Mouse (Mus musculus) ES-Bruce4 (cell line): ENCODE results near the gene Slc24a3. TPM values are rescaled to one million over a fixed set of nuclear protein-coding genes. Genes with fewer than 3 reads are reported as not detected.

Source experiments
- H3K27ac ChIP-seq: 2 replicates; pipeline ENCODE4 v1.5.1; 2012; ENCODE audit warnings: low read length, inconsistent platforms; ENCODE audit not compliant: insufficient read depth
- H3K27me3 ChIP-seq: 2 replicates; pipeline ENCODE4 v1.6.1; 2012; ENCODE audit warnings: mild to moderate bottlenecking, low read length, inconsistent platforms; ENCODE audit not compliant: control insufficient read depth, poor library complexity, insufficient read depth, severe bottlenecking
- H3K36me3 ChIP-seq: 2 replicates; pipeline ENCODE4 v1.6.1; 2012; ENCODE audit warnings: inconsistent platforms, mild to moderate bottlenecking, low read length, moderate library complexity; ENCODE audit not compliant: control insufficient read depth, poor library complexity, insufficient read depth, severe bottlenecking
- H3K4me1 ChIP-seq: one replicate; pipeline ENCODE4 v1.8.1; 2011; ENCODE audit warnings: low read length; ENCODE audit not compliant: control insufficient read depth, insufficient read depth
- H3K4me3 ChIP-seq: 2 replicates; pipeline ENCODE4 v1.5.1; 2011; ENCODE audit warnings: low read depth, mild to moderate bottlenecking, low read length
- H3K9ac ChIP-seq: 2 replicates; pipeline ENCODE4 v1.6.1; 2012; ENCODE audit warnings: low read depth, mild to moderate bottlenecking, inconsistent platforms; ENCODE audit not compliant: poor library complexity, severe bottlenecking
- H3K9me3 ChIP-seq: replicated peaks from 2 replicates; pipeline ENCODE4 v1.6.1; 2012; ENCODE audit warnings: mild to moderate bottlenecking, low read length, inconsistent platforms; ENCODE audit not compliant: control insufficient read depth, poor library complexity, insufficient read depth, severe bottlenecking
- CTCF ChIP-seq: IDR thresholded peaks from one replicate; pipeline ENCODE4 v1.8.1; 2011; ENCODE audit warnings: low read depth, low read length
- EP300 ChIP-seq: IDR thresholded peaks from 2 replicates; pipeline ENCODE4 v1.6.1; 2011; ENCODE audit warnings: low read depth, low read length; ENCODE audit not compliant: insufficient read depth
- POLR2A ChIP-seq: IDR thresholded peaks from one replicate; pipeline ENCODE4 v1.8.1; 2011; ENCODE audit warnings: low read length; ENCODE audit not compliant: insufficient read depth
- polyA plus RNA-seq: library from polyadenylated mRNA; stranded (reverse); fragments of >200 nt; gene quantifications from 2 replicates; pipeline ENCODE4 v1.2.4, GENCODE M21; 2011; ENCODE audit warnings: low read depth; ENCODE audit not compliant: missing spikeins, insufficient read depth, insufficient read length

The Slc24a3 gene
- polyA plus RNA-seq, 1 experiment = 0.16 TPM

DNA sequence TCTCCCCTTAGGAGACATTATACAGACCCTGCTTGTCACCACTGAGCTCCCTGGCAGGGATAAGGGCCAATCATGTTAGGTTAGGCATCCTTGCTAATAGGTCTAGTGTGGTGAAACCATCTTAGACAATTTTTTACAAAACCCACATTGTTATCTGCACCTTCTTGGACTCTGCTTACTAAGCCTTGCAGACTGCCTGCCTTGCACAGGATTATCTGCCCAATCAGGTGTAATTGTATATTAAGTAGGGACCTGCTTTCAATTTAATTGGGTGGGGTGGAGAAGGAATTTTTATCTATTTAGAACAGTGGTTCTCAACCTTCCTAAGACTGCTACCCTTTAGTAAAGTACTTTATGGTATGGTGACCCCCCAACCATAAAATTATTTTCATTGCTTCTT is 394.9 kb downstream of the Slc24a3 start:
- Histone ChIP-seq H3K9ac (no peak overlapping the region), H3K9me3 (no peaks in the 10 kb centered on the region), H3K27me3 (no peaks in the 10 kb centered on the region), H3K36me3 (no peaks in the 10 kb centered on the region), H3K4me3 (no peak overlapping the region), H3K4me1 (no peaks in the 10 kb centered on the region), H3K27ac (no peak overlapping the region)
- TF ChIP-seq POLR2A = no peak

DNA sequence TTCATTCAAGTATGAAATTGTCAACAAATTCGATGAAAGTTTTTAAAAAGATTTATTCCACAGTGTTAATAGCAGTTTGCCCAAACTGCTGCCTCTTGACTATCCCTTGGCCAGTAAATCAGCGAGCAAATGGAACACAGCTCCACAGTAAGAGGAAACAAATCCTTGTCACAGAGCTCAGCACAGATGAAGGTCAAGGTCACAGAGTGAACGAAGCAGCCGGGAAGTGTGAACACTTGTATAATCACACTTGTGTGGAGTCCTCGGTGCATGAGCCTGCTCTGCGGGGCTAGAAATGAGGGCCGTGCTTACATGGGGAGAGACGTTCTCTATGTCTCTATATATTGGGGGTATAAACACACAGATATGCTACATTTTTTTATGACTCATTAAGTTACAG is 397.0 kb downstream of the Slc24a3 start:
- no peaks in the 10 kb centered on the region for H3K27me3 ChIP-seq
- TF ChIP-seq EP300 = no peak
- no peak for TF ChIP-seq POLR2A
- TF ChIP-seq CTCF = no peak
- no peak overlapping the region for H3K4me3 ChIP-seq

DNA sequence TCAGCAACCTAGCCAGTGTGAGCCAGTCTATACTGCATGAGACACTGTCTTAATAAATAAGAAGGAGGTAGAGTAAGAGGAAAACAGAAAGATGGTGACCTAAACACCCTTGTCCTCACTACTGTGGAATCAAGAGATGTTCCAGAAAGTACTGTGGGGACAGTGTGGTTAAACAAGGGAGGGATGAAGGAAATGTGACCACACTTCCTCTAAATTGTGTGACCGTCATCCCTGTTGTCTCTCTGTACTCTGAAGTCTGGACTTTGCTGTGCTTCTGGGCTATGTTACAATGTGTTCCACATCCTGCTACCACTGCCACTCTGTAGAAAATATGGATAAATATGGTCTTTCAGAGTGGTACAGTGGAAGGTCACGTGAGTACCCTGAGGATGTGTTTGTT is 399.4 kb downstream of the Slc24a3 start:
- Histone ChIP-seq H3K27me3 (no peaks in the 10 kb centered on the region), H3K36me3 (no peaks in the 10 kb centered on the region), H3K9me3 (no peaks in the 10 kb centered on the region), H3K4me3 (no peak overlapping the region), H3K27ac (no peak overlapping the region), H3K4me1 (no peaks in the 10 kb centered on the region), H3K9ac (no peak overlapping the region)
- TF ChIP-seq POLR2A (no peak), EP300 (no peak), CTCF (no peak)

More for the DNA sequence above, 397.0 kb downstream of the Slc24a3 start:
- Histone ChIP-seq H3K4me1 (no peaks in the 10 kb centered on the region), H3K9ac (no peak overlapping the region), H3K36me3 (no peaks in the 10 kb centered on the region), H3K27ac (no peak overlapping the region), H3K9me3 (no peaks in the 10 kb centered on the region)

DNA sequence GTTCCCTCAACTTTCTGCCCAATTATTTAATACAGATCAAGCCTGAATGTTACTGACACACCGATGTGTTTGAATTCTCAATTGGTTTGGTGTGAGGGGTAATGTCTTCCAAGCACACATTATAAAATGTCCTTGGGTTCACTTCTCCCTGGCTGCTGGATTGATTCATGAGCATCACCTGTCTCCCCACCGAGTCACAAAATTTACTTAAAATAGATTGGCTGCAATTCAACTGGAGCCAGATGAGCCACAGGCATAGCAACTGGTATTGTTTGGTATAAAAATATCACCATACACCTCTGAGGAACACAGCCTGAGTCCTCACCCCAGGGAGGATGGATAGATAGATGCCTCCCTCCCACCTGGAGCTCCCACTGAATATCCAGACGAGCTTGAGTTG is 404.4 kb downstream of the Slc24a3 start:
- no peaks in the 10 kb centered on the region for H3K36me3 ChIP-seq
- H3K27ac ChIP-seq = no peak overlapping the region
- H3K27me3 ChIP-seq = no peaks in the 10 kb centered on the region
- H3K4me3 ChIP-seq = no peak overlapping the region
- no peak overlapping the region for H3K9ac ChIP-seq
- TF ChIP-seq POLR2A (no peak), CTCF (no peak), EP300 (no peak)
- no peaks in the 10 kb centered on the region for H3K4me1 ChIP-seq
- H3K9me3 ChIP-seq = no peaks in the 10 kb centered on the region

DNA sequence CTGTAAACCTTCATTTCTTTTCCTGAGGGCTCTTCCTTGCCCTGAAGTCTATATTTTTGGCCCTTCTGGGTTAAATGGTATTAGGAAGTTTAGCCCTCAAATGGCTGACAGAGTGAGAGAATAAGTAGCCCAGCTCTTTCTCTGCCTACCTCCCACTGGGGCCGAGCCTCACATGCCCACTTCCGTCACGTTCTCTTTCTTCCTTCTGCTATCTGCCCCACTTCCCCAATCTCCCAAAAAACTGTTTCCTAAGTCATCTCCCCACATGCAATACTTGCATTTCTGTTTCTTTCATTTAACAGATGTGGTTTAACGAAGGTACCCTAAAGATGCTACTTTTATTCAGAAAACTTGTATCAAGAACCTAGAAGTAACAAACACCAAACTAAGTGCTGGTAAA is 406.6 kb downstream of the Slc24a3 start:
- Histone ChIP-seq H3K9ac (no peak overlapping the region), H3K27me3 (no peaks in the 10 kb centered on the region), H3K36me3 (no peaks in the 10 kb centered on the region), H3K4me3 (no peak overlapping the region), H3K9me3 (no peaks in the 10 kb centered on the region), H3K4me1 (no peaks in the 10 kb centered on the region), H3K27ac (no peak overlapping the region)
- TF ChIP-seq CTCF = no peak

DNA sequence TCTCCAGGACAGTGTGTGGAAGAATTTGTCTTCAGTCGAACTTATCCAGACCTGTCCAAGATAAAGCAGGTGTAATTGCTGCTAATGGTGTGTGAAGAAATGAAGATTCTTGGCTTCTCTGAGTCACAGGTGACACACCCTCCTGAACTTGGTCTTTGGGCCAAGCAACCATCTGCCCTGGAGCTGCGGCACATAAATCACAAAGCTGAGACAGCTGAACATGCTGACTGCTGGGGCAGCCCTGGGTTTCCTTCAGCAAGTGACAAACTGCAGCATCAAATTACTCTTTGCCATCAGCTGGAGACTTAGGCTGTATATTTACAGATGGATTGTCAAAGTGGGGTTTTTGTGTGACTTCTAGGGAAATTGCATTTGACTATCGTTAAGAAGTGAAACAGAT is 415.5 kb downstream of the Slc24a3 start:
- Histone ChIP-seq H3K36me3 (no peaks in the 10 kb centered on the region), H3K4me1 (no peaks in the 10 kb centered on the region), H3K9ac (no peak overlapping the region), H3K27ac (no peak overlapping the region), H3K9me3 (no peaks in the 10 kb centered on the region), H3K27me3 (no peaks in the 10 kb centered on the region), H3K4me3 (no peak overlapping the region)
- no peak for TF ChIP-seq EP300
- no peak for TF ChIP-seq POLR2A
- TF ChIP-seq CTCF = no peak
